Mouse (Mus musculus) frontal cortex, adult (tissue): Measurements from ENCODE around the gene Shroom3.
A peak's percentile ranks its signal among the peaks of the same experiment; 100 is the strongest.

ENCODE experiments used
- ATAC-seq: cut with Nextera tagmentation; 2 replicates; pipeline ENCODE4 v1.9.2; 2017; ENCODE audit warnings: mild to moderate bottlenecking, moderate library complexity, mixed read lengths; ENCODE audit not compliant: low TSS enrichment

The Shroom3 gene

GRCm38 (mm10) chr5:92850925-92851324 is 167.7 kb downstream of the Shroom3 start:
- ATAC-seq: no peak

DNA sequence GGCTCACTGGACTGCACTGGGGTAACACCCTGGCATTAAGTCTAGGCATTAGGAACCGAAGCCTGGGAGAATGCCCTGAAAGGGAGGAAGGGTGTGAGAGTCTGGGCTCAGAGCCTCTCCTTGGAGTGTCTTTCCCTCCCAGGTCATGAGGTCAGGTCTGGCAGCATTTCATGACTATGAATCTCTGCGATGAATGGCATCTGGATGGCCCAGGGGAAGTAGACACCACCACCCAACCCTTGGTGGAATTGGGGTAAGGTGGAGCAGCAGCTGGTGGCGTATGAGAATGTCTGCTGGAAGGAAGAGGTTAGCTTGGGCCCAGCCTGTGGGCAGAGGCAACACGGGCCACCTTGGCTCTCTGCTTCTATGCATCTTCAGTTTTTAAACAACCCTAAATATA is 171.7 kb downstream of the Shroom3 start:
- no peak for ATAC-seq

- peak; percentile 89 for ATAC-seq
Observed at GRCm38 (mm10) chr5:92856346-92856745, 173.1 kb downstream of the Shroom3 start.

GRCm38 (mm10) chr5:92857177-92857576 is 173.9 kb downstream of the Shroom3 start:
- 0 out of 2 replicates have a peak, but pooled peaks have one; percentile 33 for ATAC-seq

- ATAC-seq: no peak
Observed at GRCm38 (mm10) chr5:92858104-92858503, 174.9 kb downstream of the Shroom3 start.

DNA sequence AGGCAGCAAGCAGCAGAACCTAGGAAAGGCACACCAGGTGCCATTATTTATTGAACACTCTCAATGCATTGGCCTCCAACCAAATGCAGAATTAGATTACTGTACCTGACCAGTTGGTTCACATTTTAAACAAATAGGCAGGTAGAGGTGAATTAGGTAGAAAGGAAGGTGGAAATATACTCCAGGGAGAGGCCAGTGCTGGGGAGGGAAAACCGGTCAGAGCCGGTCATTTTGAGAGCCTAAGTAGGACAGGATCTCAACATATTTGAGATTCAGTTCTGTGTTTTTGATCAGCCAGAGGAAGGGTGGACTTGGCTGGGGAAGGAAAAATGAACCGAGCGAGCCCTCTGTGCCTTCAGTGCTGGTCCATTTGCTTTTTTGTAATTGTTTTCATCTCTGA is 175.3 kb downstream of the Shroom3 start:
- ATAC-seq: no peak

DNA sequence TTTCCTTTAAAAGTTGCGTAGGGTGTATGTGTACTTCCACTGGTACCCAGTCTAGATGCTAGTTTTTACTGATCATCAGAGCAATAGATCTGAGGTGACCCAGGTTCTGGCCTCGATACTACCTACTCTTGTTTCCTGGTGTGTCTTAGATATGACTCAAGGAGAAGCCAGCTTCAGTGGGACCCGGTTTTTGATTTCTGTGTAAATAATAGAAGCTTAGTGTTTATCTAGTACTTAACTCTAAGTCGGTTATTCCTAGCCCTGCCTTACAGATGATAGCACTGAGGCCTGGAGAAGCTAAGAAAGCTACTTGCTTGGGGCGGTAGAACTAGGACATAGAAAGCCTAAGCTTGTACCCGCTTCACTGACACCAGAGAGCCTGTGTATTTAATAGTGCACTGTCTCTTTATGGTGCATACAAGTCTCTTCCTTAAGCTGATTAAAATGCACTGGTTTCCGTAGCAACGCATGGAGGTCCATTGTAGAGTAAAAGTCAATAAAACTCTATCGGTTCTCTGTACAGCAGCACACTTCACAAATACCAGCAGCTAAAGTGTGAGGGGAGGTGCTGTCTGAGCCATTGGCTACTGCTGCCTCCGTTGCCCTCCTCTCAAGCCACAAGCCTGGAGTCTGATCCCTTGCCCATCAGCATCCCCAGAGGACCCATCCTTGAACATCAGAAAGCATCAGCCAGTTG is 178.3 kb downstream of the Shroom3 start:
- no peak for ATAC-seq

- no peak for ATAC-seq
Observed at GRCm38 (mm10) chr5:92865090-92865489, 181.9 kb downstream of the Shroom3 start.

GRCm38 (mm10) chr5:92866546-92866945 is 183.3 kb downstream of the Shroom3 start:
- no peak for ATAC-seq

GRCm38 (mm10) chr5:92867253-92867652 is 184.0 kb downstream of the Shroom3 start:
- no peak for ATAC-seq

- ATAC-seq: peak; percentile 23; the same call in 1 of the 2 replicates
Observed at GRCm38 (mm10) chr5:92868231-92868630, 185.0 kb downstream of the Shroom3 start.

DNA sequence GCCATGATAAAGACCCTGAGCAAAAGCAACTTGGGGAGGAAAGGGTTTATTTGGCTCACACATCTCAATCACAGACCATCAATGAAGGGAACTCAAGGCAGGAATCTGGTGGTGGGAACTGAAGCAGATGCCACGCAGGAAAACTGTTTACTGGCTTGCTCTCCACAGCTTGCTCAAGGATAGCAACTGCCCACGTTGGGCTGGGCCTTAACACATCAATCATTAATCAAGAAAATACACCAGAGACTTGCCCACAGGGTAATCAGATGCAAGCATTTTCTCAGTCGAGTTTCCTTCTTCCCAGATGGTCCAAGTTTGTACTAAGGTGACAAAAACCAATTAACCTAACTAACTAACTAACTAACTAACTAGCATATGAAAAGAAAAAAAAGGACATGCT is 187.8 kb downstream of the Shroom3 start:
- ATAC-seq: no peak

DNA sequence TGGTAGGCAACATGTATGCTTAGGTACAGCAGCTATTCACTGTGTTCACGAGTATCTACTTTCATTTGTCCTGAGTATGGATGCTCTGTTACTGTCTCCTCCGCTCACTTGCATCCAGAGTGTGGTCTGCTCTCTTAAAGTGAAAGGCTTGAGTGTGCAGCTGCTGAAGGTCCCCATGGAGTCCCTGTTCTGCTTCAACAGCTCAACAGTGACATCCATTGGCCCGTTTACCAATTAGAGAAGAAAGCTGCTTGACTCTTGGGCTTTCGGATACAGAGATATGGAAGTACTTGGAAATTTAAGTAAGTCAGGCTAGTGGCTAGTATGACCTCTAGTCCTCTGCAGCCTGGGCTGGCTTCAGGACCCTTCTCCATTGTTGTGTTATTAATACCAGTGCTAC is 188.9 kb downstream of the Shroom3 start:
- peak; percentile 42; the same call in 1 of the 2 replicates for ATAC-seq

- no peak for ATAC-seq
Observed at GRCm38 (mm10) chr5:92872991-92873390, 189.8 kb downstream of the Shroom3 start.

DNA sequence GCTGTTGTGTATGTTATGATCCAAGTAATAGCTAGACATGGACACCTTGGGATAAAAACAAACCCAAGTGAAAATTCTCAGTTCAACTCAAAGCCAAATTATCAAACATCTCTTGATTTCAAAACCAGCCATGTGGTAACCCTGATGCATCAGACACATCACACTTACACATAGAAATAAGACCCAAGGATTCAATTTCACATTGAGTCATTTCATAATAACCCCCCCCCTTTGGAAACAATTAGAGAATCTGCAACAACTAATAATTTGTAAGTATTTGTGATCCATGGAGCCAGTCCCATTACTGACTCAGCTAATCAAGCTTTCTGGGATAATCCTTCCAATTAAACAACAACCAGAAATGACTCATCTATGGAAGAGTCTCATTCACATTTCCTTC is 190.3 kb downstream of the Shroom3 start:
- ATAC-seq: no peak

DNA sequence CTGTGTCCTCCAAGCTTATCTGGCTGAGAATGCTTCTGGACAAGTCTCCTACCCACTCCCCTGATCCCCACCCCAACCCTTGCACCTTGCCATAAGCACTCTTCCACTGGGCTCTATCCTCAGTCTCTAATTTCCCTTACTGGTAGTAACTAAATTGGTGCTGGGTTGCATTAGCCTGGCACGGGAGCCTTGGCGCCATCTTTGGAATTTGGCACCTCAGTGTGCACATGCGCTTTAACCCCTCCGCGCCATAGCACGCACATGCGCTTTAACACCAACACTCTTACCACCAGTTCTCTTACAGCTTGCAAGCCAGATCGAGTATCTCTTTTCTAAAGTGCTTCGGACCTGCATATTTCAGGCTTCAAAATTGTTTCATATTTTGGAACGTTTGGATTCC is 192.6 kb downstream of the Shroom3 start:
- no peak for ATAC-seq

DNA sequence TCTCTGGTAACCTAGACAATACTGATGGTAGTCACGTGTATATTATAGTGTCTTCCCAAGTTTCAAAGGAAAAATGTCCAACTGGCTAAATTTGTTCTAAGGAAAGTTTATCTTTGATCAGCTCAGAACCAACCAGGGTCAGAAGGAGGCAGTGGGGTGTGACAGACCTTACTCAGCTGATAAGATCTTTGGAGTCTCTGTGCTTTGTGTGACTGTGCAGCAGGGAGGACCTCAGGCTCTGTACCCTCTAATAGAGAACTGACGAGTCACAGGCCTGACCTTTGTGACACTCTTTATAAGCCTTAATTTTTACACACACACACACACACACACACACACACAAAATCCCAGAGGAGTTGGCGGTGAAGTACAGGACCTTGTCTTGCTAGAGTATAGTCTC is 193.9 kb downstream of the Shroom3 start:
- no peak for ATAC-seq

DNA sequence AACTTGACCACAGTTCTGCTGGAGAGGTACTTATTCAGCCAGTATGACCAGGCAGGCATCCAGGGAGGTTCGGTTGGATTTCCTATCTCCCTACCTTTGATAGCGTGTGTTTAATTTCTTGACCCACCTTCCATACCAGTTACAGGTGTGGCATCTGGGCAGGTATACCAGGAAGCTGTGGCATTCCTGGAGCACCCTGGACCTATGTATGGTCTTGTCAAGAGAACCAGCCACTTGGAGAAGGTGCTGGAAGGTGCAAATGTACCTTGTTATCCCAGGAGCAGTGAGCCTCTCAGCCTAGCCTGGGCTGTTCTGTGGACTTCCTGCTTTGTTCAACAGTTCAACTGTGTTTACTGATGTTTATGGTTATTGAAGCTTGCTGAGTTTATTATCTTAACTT is 197.2 kb downstream of the Shroom3 start:
- ATAC-seq: no peak

DNA sequence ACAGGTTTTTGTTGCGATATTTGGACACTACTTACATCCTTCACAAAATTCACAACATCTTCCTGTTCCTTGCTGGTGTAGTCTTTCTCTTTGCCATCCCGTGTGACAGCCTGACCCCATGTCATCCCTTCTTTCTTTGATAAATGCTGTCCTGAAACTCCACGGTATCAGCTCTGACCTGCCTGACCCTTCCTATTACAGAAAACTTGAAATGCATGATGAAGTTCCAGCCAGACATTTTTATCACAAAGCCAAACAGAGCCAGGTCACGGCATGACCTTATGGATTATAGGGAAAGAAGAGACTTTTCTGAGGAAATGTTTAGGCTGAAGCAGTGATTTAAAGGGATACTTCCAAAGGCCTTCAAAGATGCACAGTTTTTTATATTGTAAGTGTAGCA is 197.7 kb downstream of the Shroom3 start:
- no peak for ATAC-seq

GRCm38 (mm10) chr5:92886141-92886540 is 202.9 kb downstream of the Shroom3 start:
- ATAC-seq: peak; percentile 73

- no peak for ATAC-seq
Observed at GRCm38 (mm10) chr5:92887501-92887900, 204.3 kb downstream of the Shroom3 start.

GRCm38 (mm10) chr5:92888628-92889241 is 205.5 kb downstream of the Shroom3 start:
- no peak for ATAC-seq

- no peak for ATAC-seq
Observed at GRCm38 (mm10) chr5:92890902-92891301, 207.7 kb downstream of the Shroom3 start.

DNA sequence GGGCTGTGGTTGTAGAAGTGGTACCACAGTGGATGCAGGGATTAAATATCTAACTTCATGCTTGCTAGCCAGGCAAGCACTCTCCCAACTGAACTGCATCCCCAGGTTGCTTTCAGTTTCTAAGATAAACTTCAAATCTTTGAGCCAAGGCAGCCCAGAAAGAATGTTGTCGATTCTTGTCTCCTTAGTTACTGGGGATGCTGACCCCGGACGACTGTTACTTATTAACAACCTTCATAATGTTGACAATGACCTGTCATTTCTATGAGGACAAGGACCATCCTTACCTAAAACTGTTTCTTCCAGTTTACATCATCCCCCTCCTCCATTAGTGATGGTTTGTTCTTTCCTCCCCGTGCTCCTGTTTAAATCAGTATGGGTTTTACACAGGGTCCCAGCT is 210.0 kb downstream of the Shroom3 start:
- no peak for ATAC-seq
